Mouse (Mus musculus): ENCODE results near the gene Fbxw10. TPM values are rescaled to one million over a fixed set of nuclear protein-coding genes. Genes with fewer than 3 reads are reported as not detected.

Fbxw10 gene
- total and polyA plus RNA-seq, 2 experiments from 2014 or later: 0.26 TPM; not detected in 1

DNA sequence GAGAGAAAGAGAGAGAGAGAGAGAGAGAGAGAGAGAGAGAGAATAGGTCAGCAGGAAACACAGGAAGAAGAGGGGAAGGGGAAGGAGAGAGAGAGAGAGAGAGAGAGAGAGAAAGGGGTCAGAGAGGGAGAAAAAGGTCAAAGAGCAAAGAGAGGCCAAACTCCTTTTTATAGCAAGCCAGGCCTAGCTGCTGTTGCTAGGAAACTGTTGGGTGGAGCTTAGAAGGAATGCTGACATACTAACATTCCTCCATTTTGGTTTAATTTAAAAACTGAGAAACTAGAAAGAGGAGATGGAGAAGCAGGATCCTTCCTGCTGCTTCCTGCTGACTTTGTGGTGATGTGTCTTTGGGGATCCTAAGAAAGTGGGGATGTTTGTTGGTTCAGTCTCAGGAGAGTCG lies 28.8 kb downstream of the Fbxw10 start:
- Histone ChIP-seq H3K9ac (replicated peaks; ENCODE audit: low read depth, low read length) (no peak overlapping the region), H3K4me3 (ENCODE audit: low read depth, low read length) (no peak overlapping the region), H3K27ac (ENCODE audit: low read depth) (no peak overlapping the region), H3K4me2 (ENCODE audit: low read depth, low read length) (no peak overlapping the region), H3K36me3 (replicated peaks; ENCODE audit: control insufficient read depth, insufficient read depth, low read length) (no peaks in the 10 kb centered on the region), H3K4me1 (ENCODE audit: control insufficient read depth, insufficient read depth) (peaks cover 7% of the 10 kb centered on the region), H3K9me3 (replicated peaks; ENCODE audit: control insufficient read depth, low read length) (no peaks in the 10 kb centered on the region), H3K27me3 (ENCODE audit: control insufficient read depth, insufficient read depth, low read length) (no peaks in the 10 kb centered on the region)
- TF ChIP-seq EP300 (IDR thresholded peaks at IDR 0.05; ENCODE audit: low read depth) (no peak), CTCF (IDR thresholded peaks at IDR 0.05; ENCODE audit: low read depth) (no peak)
- no peak for ATAC-seq (ENCODE audit: insufficient read depth, low read depth)
- WGBS: 91% methylated on average over 1 of the region's 1 CpGs
- DNase-seq (ENCODE audit: low spot score): no peak

DNA sequence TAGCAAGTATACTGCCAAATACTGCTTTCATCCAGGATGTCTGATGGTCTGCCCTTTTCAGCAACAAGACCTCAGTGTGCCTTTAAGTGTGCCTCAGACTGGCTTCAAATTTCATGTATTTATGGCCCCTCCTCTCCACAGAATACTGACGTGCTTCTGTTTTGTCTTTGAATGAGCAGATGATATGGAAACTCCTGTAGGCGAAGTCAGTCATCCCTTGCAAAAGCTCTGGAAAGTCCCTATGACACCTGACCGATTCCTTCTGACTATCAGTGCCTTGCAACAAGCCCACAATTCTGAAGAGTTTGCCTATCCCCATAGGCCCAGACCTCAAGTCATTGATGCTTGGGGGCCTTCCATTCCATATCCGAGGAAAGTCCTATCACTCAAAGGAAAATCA lies 29.6 kb downstream of the Fbxw10 start:
- Histone ChIP-seq H3K4me1 (ENCODE audit: control insufficient read depth, insufficient read depth) (peaks cover 7% of the 10 kb centered on the region), H3K36me3 (replicated peaks; ENCODE audit: control insufficient read depth, insufficient read depth, low read length) (no peaks in the 10 kb centered on the region), H3K27ac (ENCODE audit: low read depth) (no peak overlapping the region), H3K9me3 (replicated peaks; ENCODE audit: control insufficient read depth, low read length) (no peaks in the 10 kb centered on the region), H3K27me3 (ENCODE audit: control insufficient read depth, insufficient read depth, low read length) (no peaks in the 10 kb centered on the region), H3K9ac (replicated peaks; ENCODE audit: low read depth, low read length) (no peak overlapping the region), H3K4me2 (ENCODE audit: low read depth, low read length) (no peak overlapping the region), H3K4me3 (ENCODE audit: low read depth, low read length) (no peak overlapping the region)
- ATAC-seq (ENCODE audit: insufficient read depth, low read depth) (no peak), DNase-seq (ENCODE audit: low spot score) (no peak)
- TF ChIP-seq CTCF (IDR thresholded peaks at IDR 0.05; ENCODE audit: low read depth) (no peak), EP300 (IDR thresholded peaks at IDR 0.05; ENCODE audit: low read depth) (no peak)
- 74% methylated on average over 4 of the region's 4 CpGs for WGBS

DNA sequence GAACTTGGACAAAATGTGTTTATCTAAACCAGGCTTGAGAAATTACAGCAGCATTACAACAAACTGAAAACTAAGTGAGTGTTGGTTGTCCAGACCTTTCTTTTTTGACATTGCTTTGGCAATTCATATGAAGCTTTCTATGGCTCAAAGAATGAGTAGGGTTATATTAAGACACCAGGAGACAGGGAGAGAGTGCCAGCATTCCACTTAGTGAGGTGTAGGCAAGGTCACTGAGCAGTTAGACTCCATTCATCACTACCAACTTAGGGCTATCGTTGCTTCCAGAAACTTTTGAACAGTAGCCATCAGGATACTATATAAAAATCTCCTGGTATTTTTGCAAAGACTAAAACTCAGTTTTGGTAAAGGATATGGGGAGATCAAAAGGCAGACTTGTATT lies 30.5 kb downstream of the Fbxw10 start:
- H3K4me1 ChIP-seq (ENCODE audit: control insufficient read depth, insufficient read depth): peaks cover 7% of the 10 kb centered on the region
- TF ChIP-seq CTCF (IDR thresholded peaks at IDR 0.05; ENCODE audit: low read depth): no peak
- no peak for TF ChIP-seq EP300 (IDR thresholded peaks at IDR 0.05; ENCODE audit: low read depth)
- H3K4me3 ChIP-seq (ENCODE audit: low read depth, low read length): no peak overlapping the region

DNA sequence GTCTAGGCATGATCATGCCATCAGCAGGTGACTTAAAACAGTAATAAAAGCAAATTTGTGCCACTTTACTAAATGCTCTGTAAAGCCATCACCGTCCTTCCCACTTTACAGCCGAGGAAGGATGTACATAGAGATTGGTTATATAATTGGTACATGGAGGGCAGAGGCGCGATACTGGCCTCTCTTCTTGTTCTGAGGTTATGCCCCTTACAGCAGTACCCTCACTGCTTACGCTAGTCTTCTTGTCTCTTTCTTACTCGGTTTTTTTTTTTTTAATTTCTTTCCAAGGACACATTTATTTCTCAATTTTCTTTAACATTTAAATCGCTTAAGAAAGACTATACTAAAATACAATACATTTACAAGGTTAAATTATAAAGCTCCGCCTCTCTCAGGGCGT lies 31.9 kb downstream of the Fbxw10 start:
- Histone ChIP-seq H3K4me2 (ENCODE audit: low read depth, low read length) (peak overlapping the region; percentile 91), H3K9me3 (replicated peaks; ENCODE audit: control insufficient read depth, low read length) (no peaks in the 10 kb centered on the region), H3K27me3 (ENCODE audit: control insufficient read depth, insufficient read depth, low read length) (no peaks in the 10 kb centered on the region), H3K36me3 (replicated peaks; ENCODE audit: control insufficient read depth, insufficient read depth, low read length) (peaks cover 5% of the 10 kb centered on the region; the same call in 1 of the 2 replicates), H3K27ac (ENCODE audit: low read depth) (0 out of 2 replicates have a peak overlapping the region, but pooled peaks have one; percentile 81), H3K9ac (replicated peaks; ENCODE audit: low read depth, low read length) (peak overlapping the region; percentile 75; the same call in 1 of the 2 replicates), H3K4me1 (ENCODE audit: control insufficient read depth, insufficient read depth) (peaks cover 7% of the 10 kb centered on the region), H3K4me3 (ENCODE audit: low read depth, low read length) (peak overlapping the region; percentile 71)
- 15% methylated on average over 9 of the region's 9 CpGs for WGBS
- no peak for ATAC-seq (ENCODE audit: insufficient read depth, low read depth)
- TF ChIP-seq CTCF (IDR thresholded peaks at IDR 0.05; ENCODE audit: low read depth) (no peak), EP300 (IDR thresholded peaks at IDR 0.05; ENCODE audit: low read depth) (no peak)
- DNase-seq (ENCODE audit: low spot score): no peak

More for the DNA sequence above, 30.5 kb downstream of the Fbxw10 start:
- Histone ChIP-seq H3K9ac (replicated peaks; ENCODE audit: low read depth, low read length) (no peak overlapping the region), H3K9me3 (replicated peaks; ENCODE audit: control insufficient read depth, low read length) (no peaks in the 10 kb centered on the region), H3K36me3 (replicated peaks; ENCODE audit: control insufficient read depth, insufficient read depth, low read length) (no peaks in the 10 kb centered on the region; the same call in 1 of the 2 replicates), H3K27ac (ENCODE audit: low read depth) (no peak overlapping the region), H3K4me2 (ENCODE audit: low read depth, low read length) (no peak overlapping the region), H3K27me3 (ENCODE audit: control insufficient read depth, insufficient read depth, low read length) (no peaks in the 10 kb centered on the region)
- DNase-seq (ENCODE audit: low spot score) (no peak), ATAC-seq (ENCODE audit: insufficient read depth, low read depth) (no peak)
- WGBS: 54% methylated on average over 1 of the region's 1 CpGs

DNA sequence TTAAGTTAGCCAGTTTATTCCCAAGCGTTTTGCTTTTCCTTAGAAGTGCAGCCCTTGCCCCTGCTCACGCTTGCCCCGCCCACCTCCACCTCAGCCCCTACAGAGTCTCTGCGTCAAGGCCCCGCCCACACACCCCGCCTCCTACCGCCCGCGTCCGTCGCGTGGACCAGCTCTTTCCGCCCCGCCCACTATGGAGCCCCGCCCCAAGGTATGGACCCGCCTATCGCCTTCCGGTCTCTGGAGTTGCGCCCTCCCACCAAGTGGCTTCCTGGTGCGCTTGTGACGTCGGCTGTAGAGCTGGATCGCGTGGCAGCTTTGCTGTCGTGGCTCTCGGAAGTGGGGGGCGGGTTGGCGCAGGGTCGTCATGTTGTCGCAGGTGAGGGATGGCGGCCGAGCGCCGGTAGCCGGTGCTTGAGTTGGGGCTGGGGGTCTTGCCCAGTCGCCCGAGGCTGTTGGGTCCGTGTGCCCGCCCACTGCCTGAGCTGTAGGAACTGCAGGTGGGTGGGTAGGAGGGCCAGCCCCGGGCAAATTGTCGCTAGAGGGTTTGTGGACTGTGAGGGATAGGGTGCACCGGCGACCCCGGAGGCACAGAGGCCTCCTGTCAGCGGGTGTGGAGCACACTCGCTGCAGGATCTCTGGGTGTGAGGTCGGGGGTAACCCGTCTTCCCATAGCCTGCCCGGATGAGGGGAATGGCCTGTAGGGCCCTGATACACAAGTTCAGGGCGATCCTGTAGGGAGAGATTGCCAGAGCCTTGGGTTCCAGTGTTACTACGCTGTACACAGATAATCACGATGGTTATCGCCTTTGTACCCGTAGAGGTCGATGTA lies 32.6 kb downstream of the Fbxw10 start, which contains the start of gene Tvp23b:
Tvp23b (plus strand) TSS at position 236 of the 829 bp plus-strand sequence.
- DNase-seq (ENCODE audit: low spot score) (peak; percentile 97), ATAC-seq (ENCODE audit: insufficient read depth, low read depth) (peak; percentile 99)
- H3K4me3 ChIP-seq (ENCODE audit: low read depth, low read length): peak within 1 kb of the TSS; percentile 71
- H3K27ac ChIP-seq (ENCODE audit: low read depth): peak within 1 kb of the TSS; percentile 81
- peak within 1 kb of the TSS; percentile 75 for H3K9ac ChIP-seq (replicated peaks; ENCODE audit: low read depth, low read length)
- H3K36me3 ChIP-seq (replicated peaks; ENCODE audit: control insufficient read depth, insufficient read depth, low read length): peaks cover 12% of the 10 kb centered on the region; the same call in 1 of the 2 replicates
- peaks cover 7% of the 10 kb centered on the region for H3K4me1 ChIP-seq (ENCODE audit: control insufficient read depth, insufficient read depth)
- H3K27me3 ChIP-seq (ENCODE audit: control insufficient read depth, insufficient read depth, low read length): no peaks in the 10 kb centered on the region
- peak within 1 kb of the TSS; percentile 91 for H3K4me2 ChIP-seq (ENCODE audit: low read depth, low read length)
- no peaks in the 10 kb centered on the region for H3K9me3 ChIP-seq (replicated peaks; ENCODE audit: control insufficient read depth, low read length)
- TF ChIP-seq CTCF (IDR thresholded peaks at IDR 0.05; ENCODE audit: low read depth): no peak
- TF ChIP-seq EP300 (IDR thresholded peaks at IDR 0.05; ENCODE audit: low read depth): no peak
- WGBS: under 1% methylated on average over 55 of the region's 55 CpGs

All from heart, postnatal 0 days (tissue).